In genomic region chr8:107543714-107544113, GRCm38 (mm10) we compare ENCODE assay signal across 13 mouse cellular contexts. TPM values are rescaled to one million over a fixed set of nuclear protein-coding genes. Genes with fewer than 3 reads are reported as not detected.
A peak's percentile ranks its signal among the peaks of the same experiment; 100 is the strongest.
DNase-seq lines count a peak whose midpoint lies in the region; ATAC-seq and TF ChIP-seq lines count a peak whose summit lies in the region.
"Had no signal": no experiment of that assay in that cellular context is flagged by ENCODE, and none has a peak within 500 bp of the region (broad histone marks: within the 10 kb centered on the region; RNA-seq: fewer than 3 reads in every experiment).

No protein-coding gene starts in this region.

- H3K36me3 ChIP-seq in liver, embryonic 12.5 days, result peaks cover 55% of the 10 kb centered on the region
- peaks cover 36% of the 10 kb centered on the region for H3K36me3 ChIP-seq in liver, postnatal 0 days (replicated peaks; ENCODE audit: insufficient read depth, low read length)
- no peaks in the 10 kb centered on the region; the same call in 1 of the 2 replicates for H3K36me3 ChIP-seq in limb, embryonic 11.5 days (ENCODE audit: control insufficient read depth, insufficient read depth, low read length)

- ATAC-seq in liver, embryonic 12.5 days, result 0 out of 2 replicates have a peak, but pooled peaks have one; percentile 37
- ATAC-seq in liver, postnatal 0 days, result no peak
- ATAC-seq in common myeloid progenitor, adult 5-6 weeks (replicated peaks; ENCODE audit: low read depth, poor library complexity, severe bottlenecking), result peak; percentile 81
- ATAC-seq in limb, embryonic 11.5 days (ENCODE audit: insufficient number of reproducible peaks, low FRiP score, low TSS enrichment, low read depth), result no peak
- ATAC-seq: forebrain, postnatal 0 days had no signal

- no peak for TF ChIP-seq CTCF in gastrocnemius, adult 2 months (IDR thresholded peaks at IDR 0.05)
- TF ChIP-seq CTCF in liver, postnatal 0 days (IDR thresholded peaks at IDR 0.05; ENCODE audit: low read depth), result no peak

- DNase-seq in gastrocnemius, adult 2 months, result no peak
- no peak for DNase-seq in gastrocnemius, postnatal 14 days
- DNase-seq in liver, postnatal 0 days, result no peak
- DNase-seq in limb, embryonic 11.5 days (ENCODE audit: low spot score), result no peak
- no peak for DNase-seq in retina, postnatal 1 day
- DNase-seq in kidney, adult 18-20 months, result no peak
- DNase-seq: cerebellum, adult 9-10 months; forebrain, postnatal 0 days; kidney, adult 11 months; kidney, postnatal 36 days; right cerebral cortex, postnatal 25 days had no signal

- 0 out of 2 replicates have a peak overlapping the region, but pooled peaks have one; percentile 77 for H3K27ac ChIP-seq in gastrocnemius, adult 2 months
- no peak overlapping the region for H3K27ac ChIP-seq in liver, embryonic 12.5 days
- no peak overlapping the region for H3K27ac ChIP-seq in liver, postnatal 0 days (ENCODE audit: low read depth)
- H3K27ac ChIP-seq in limb, embryonic 11.5 days (replicated peaks; ENCODE audit: low read depth, low read length), result peak overlapping the region; percentile 80

- H3K27me3 ChIP-seq in liver, embryonic 12.5 days (replicated peaks), result no peaks in the 10 kb centered on the region
- H3K27me3 ChIP-seq in liver, postnatal 0 days (ENCODE audit: insufficient read depth, low read length), result no peaks in the 10 kb centered on the region
- H3K27me3 ChIP-seq in limb, embryonic 11.5 days (ENCODE audit: control insufficient read depth, insufficient read depth, low read length), result no peaks in the 10 kb centered on the region

- intact Hi-C loops in gastrocnemius, adult 2 months (cut with DNase I), result no loop called here
- intact Hi-C loops in gastrocnemius, postnatal 14 days (cut with DNase I; ENCODE audit: low total_unique reads), result no loop called here

- no peak overlapping the region for H3K9ac ChIP-seq in liver, embryonic 12.5 days
- no peak overlapping the region for H3K9ac ChIP-seq in liver, postnatal 0 days (replicated peaks)
- no peak overlapping the region for H3K9ac ChIP-seq in limb, embryonic 11.5 days (ENCODE audit: low read length)
- H3K9ac ChIP-seq: forebrain, postnatal 0 days had no signal

- H3K4me1 ChIP-seq in liver, embryonic 12.5 days, result peaks cover 10% of the 10 kb centered on the region; the same call in 1 of the 2 replicates
- no peaks in the 10 kb centered on the region for H3K4me1 ChIP-seq in liver, postnatal 0 days (ENCODE audit: insufficient read depth)
- H3K4me1 ChIP-seq in limb, embryonic 11.5 days (ENCODE audit: control insufficient read depth, insufficient read depth, low read length), result peaks cover 2% of the 10 kb centered on the region; the same call in 1 of the 2 replicates

- no peak overlapping the region for H3K4me3 ChIP-seq in gastrocnemius, adult 2 months
- H3K4me3 ChIP-seq in liver, embryonic 12.5 days, result no peak overlapping the region
- H3K4me3 ChIP-seq in liver, postnatal 0 days (ENCODE audit: low read depth, low read length), result no peak overlapping the region
- no peak overlapping the region for H3K4me3 ChIP-seq in limb, embryonic 11.5 days (ENCODE audit: low read depth, low read length)

- H3K9me3 ChIP-seq in liver, embryonic 12.5 days (replicated peaks), result no peaks in the 10 kb centered on the region
- no peaks in the 10 kb centered on the region for H3K9me3 ChIP-seq in liver, postnatal 0 days (ENCODE audit: low read length)
- no peaks in the 10 kb centered on the region for H3K9me3 ChIP-seq in limb, embryonic 11.5 days (ENCODE audit: control insufficient read depth, low read length)

- WGBS in liver, embryonic 12.5 days (ENCODE audit: insufficient replicate concordance), result 24% methylated on average over 11 of the region's 11 CpGs
- 71% methylated on average over 10 of the region's 11 CpGs for WGBS in liver, postnatal 0 days (ENCODE audit: insufficient replicate concordance)
- WGBS in limb, embryonic 11.5 days, result 93% methylated on average over 10 of the region's 11 CpGs

- no peak for TF ChIP-seq EP300 in liver, postnatal 0 days (IDR thresholded peaks at IDR 0.05; ENCODE audit: low read depth)

- H3K4me2 ChIP-seq in liver, embryonic 12.5 days, result no peak overlapping the region
- no peak overlapping the region for H3K4me2 ChIP-seq in liver, postnatal 0 days (ENCODE audit: low read depth, low read length)
- H3K4me2 ChIP-seq in limb, embryonic 11.5 days (ENCODE audit: low read depth, severe bottlenecking), result no peak overlapping the region; the same call in 1 of the 2 replicates

RNA-seq across cellular contexts. Expression of gene Psmd7, which starts 44.5 kb away (rescaled TPM):
- 100 to 1,000 TPM; 142 to 160 TPM for total RNA-seq in gastrocnemius, adult 2 months (2021)
- 100 to 1,000 TPM; 108 to 121 TPM for total RNA-seq in gastrocnemius, postnatal 14 days (2021)
- polyA plus RNA-seq in liver, embryonic 12.5 days (2016; fragmentation: Nextera tagmentation; extraction: Ambion mirVana), result 248 and 257 TPM in 2 replicates
- polyA plus RNA-seq in liver, postnatal 0 days (2015; fragmentation: Nextera tagmentation; extraction: Ambion mirVana), result 89.8 and 96.5 TPM in 2 replicates
- total RNA-seq in common myeloid progenitor, adult 5-6 weeks (2017), result 135 and 155 TPM in 2 replicates
- 409 and 415 TPM in 2 replicates for polyA plus RNA-seq in limb, embryonic 11.5 days (2014; fragmentation: Nextera tagmentation; extraction: Ambion mirVana)

Comparison
In these comparisons a context has a peak if more than half of its experiments do, and no peak if none do; other contexts are left out.
1. ATAC-seq: peak in liver, embryonic 12.5 days (single experiment) and common myeloid progenitor, adult 5-6 weeks (single experiment); none in liver, postnatal 0 days (single experiment) and limb, embryonic 11.5 days (single experiment).
2. H3K27ac ChIP-seq: peak in gastrocnemius, adult 2 months (single experiment) and limb, embryonic 11.5 days (single experiment); none in liver, embryonic 12.5 days (single experiment) and liver, postnatal 0 days (single experiment).